Mouse (Mus musculus): ENCODE data around the gene Ctnnbl1. TPM values are rescaled to one million over a fixed set of nuclear protein-coding genes. Genes with fewer than 3 reads are reported as not detected.

Ctnnbl1 gene
- polyA plus RNA-seq, 1 experiment: 29.1 TPM

DNA sequence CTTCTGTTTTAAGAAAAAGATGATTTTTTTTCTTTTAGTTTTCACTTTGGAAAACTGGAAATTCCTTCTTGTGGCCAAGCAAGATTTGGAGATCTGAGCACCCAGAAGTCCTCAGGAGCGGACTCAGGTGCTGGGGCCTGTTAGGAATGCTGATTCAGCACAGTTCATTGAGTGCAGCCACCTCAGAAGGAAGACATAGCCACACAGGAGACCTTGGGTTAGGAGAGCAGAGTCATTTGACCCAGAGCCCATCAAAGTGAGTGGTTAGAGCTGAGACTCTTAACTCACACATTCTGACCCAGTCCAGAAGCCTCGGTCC, 77.7 kb downstream of the Ctnnbl1 start:
- DNase-seq (ENCODE audit: extremely low spot score in 1 of 2, low spot score in 1 of 2): no peak

DNA sequence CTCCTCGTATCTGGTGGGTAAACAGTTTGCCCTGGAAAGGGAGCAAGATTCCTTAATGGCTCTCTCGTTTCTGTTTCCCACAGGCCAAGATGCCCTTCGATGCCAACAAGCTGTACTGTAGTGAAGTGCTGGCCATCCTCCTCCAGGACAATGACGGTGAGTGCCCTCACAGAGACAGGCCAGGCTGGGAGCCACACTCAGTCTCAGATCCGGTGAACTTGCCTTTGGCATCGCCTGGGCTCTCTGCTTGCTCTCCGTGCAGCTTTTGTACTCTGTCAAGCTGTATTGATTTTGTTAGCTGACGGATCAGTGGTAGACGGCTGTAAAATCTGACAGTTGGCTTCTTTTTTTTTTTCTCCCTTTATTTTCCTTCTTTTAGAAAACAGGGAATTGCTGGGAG, 80.5 kb downstream of the Ctnnbl1 start:
- no peak for DNase-seq (ENCODE audit: extremely low spot score in 1 of 2, low spot score in 1 of 2)

DNA sequence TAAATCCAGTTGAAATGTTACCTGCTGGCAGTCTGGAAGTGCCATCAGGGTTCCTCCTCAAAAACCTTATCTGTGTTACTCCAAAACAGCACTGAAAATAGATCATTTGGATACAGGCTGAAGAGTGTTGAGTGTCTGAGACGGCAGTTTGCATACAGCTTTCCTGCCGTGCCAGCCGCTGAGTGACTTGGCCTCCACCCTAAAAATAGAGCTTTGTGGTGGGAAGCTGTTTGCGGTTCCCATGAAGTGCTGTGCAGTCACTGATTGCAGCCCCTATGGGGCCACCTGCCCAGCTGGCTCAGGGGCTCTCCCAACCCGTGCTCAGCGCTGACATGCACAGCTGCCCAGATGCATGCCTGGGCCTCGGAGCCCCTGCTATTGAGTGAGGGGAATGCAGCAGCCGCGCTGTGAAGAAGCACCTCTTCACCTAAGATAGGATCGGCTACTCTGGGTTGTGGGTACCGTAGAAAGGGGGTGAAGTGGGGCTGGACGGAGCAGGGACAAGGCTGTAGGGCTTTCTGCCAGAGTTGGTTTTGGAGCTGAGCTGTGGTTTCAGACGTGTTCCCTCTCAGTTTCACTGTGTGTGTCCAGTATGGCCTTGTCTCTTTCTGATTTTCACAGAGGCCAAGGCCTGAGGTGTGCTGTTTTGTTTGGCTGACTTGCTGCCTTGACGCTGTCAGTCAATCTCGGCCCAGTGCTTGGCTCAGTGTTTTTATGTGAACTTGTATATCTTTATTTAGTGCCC, 81.5 kb downstream of the Ctnnbl1 start:
- DNase-seq (ENCODE audit: extremely low spot score in 1 of 2, low spot score in 1 of 2): peak in 1 of 2 experiments; percentile 53

DNA sequence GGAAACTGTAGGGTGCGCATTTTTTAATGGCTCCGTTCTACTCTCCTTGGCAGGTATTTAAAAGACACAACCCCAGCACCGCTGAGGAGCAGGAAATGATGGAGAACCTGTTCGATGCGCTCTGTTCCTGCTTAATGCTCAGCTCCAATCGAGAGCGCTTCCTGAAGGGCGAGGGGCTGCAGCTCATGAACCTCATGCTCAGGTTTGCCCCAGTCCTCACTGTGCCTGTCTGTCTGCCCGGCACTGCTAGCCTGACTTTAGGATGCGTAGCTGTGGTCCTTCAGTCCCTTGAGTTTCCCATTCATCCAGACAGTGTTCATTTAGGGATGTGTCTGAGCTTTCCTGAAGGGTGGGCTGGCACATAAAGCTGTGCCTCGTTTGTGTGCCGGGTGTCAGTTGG, 82.2 kb downstream of the Ctnnbl1 start:
- no peak for DNase-seq (ENCODE audit: extremely low spot score in 1 of 2, low spot score in 1 of 2)

DNA sequence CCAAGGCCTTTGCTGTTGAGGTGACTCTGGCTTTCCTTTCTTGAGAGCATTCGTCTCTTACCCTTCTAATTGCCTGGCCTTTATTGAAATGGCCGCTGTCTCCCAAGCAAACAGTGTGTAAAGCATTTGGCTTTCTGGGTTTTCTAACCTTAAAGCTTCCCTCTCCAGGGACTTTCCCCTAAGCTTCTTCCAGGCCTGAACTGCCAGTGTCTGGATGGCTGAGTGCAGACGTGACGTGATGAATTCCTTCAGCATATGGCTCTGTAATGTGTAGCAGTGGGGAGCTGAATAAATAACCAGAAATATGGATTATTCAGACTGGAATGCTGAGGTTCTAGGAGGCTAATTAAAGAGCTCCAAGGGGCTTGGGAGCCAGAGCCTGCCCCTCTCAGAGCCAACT, 84.1 kb downstream of the Ctnnbl1 start:
- no peak for DNase-seq (ENCODE audit: extremely low spot score in 1 of 2, low spot score in 1 of 2)

DNA sequence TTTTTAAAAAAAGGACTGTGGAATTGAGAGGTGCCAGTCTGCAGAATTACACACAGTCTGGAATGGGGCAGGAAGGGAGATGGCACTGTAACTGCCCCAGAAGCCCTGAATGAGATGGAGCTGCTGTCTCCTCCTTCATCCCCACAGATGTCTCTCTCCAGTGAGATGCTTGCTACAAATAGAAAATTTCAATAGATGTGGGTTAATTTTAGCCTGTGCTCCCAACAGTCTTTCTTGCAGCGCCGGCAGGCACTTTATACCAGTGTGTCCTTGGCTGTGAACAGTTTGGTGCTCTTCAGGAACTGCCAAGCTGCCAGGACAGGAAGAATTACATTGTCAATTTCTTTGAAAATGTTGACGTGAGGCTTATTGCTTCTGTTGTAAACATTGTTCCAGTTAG, 86.3 kb downstream of the Ctnnbl1 start:
- no peak for DNase-seq (ENCODE audit: extremely low spot score in 1 of 2, low spot score in 1 of 2)

DNA sequence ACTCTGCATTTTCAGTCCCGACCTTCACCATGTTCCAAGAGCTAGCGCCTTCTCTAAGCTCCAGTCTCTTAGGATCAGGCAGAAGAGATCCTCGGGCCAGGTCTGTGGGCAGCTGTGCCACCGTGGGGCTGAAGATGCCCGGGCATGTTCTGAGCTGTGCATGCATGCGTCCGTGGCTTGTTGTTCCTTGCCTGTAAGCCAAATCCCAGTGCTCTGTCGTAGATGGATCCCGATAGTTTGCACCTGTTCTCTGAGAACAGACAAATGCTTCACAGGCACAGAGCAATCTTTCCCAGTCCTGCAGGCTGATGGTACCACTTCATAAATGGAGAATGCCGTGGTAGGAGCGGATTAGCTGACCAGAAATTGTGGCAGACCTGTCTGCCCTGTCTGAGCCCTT, 87.0 kb downstream of the Ctnnbl1 start:
- DNase-seq (ENCODE audit: extremely low spot score in 1 of 2, low spot score in 1 of 2): no peak

DNA sequence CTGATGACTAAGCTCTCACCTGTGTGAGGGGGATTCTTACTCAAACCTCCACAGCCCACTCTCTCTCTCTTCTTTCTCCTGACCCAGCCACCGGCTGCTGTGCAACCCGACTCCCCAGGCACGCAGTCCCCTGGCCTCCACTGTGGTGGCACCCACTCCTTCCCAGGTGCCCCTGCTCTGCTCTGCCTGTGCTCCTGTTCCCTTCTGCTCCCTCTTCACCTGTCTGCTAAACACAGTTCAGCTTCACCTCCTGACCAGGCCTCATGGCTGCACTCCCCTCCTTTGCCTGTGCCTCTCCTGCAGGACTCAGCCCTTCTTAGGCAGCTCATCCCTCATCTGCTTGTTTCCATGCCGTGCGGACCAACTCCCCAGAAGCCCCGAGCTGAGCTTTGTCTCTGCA, 92.9 kb downstream of the Ctnnbl1 start:
- no peak for DNase-seq (ENCODE audit: extremely low spot score in 1 of 2, low spot score in 1 of 2)

DNA sequence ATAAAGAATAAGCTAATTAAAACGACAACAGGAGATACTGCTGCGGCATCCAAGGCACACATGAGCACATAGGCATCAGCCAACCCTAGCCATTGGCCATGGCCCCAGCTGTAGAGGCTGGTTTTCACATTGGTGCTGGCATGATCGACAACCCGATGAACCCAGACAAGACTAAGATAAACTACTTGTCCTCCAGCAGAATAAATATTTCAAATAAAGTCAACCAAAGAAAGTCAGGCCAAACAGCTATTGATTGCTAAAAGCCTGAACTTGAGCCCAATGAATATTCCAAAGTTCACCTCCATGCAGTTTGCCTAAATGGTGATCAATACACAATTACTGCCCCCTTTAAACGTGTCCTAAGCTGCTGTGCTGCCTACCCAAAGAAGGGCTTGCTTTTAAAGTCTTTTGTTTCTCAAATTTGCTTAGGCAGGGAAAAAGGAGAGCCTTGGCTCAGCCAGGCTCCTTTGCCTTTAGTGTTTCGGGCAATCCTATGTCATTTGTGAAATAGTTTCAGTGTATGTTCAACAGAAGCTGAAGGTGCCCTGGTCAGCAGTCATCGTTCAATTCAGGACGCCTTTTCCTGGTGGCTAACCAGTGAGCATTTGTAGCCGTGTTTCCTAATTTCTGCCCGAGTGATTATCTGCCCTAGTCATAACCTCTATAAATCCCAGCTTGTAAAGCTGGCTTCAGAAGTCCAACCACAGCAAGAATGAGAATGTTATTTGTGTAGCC, 93.6 kb downstream of the Ctnnbl1 start:
- no peak for DNase-seq (ENCODE audit: extremely low spot score in 1 of 2, low spot score in 1 of 2)

DNA sequence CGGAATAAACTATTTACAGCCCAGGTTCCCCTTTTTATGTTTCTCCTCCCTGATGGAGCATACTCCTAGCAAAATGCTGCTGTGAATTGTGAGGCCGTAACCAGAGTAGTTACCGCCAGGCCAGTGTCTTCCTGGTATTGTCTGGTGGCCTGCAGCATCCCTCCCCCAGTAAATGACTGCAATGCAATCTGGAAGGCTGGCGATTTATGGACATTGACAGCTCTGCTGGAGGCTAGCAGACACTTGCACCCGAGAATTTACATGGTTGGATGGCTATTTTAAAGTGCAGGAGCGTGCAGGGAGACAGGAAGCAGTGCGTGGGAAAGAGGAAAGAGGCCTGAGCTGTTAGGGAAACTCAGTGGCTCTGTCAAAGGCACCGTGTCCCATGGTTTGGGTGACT, 99.8 kb downstream of the Ctnnbl1 start:
- no peak for DNase-seq (ENCODE audit: extremely low spot score in 1 of 2, low spot score in 1 of 2)

DNA sequence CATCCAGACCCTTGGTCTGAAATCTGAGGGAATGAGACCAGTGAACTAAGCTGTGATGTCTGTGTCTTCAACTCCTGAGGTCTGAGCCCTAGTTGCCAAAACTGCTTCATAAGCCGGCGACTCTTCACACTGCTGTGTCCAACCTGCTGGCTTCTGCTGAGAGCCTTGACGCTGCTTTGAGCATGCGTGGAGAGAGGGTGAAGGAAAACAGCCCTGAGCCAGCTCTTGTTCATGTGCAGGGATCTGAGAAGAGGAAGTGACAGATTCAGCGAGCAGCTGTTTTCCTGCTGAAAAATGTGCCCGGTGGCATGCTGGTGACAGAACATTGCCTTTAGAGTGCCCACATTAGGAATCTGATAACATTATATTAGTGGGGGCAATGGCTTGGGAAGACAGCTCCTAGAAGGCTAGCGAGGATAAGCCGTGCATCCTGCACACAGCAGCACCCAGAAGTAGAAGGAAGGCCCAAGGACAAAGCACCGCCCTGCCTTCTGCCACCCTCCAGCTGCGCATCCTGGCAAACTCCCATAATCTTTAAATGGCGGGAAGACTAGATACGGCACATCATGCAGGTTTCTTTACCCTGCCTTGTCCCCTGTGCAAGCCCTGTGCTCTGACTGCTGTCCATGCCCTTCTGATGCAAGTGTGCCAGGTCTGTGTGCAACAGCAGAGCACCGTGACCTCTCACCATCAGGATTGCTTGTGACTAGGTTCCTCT, 101.2 kb downstream of the Ctnnbl1 start:
- DNase-seq (ENCODE audit: extremely low spot score in 1 of 2, low spot score in 1 of 2): peak in 1 of 2 experiments; percentile 38

DNA sequence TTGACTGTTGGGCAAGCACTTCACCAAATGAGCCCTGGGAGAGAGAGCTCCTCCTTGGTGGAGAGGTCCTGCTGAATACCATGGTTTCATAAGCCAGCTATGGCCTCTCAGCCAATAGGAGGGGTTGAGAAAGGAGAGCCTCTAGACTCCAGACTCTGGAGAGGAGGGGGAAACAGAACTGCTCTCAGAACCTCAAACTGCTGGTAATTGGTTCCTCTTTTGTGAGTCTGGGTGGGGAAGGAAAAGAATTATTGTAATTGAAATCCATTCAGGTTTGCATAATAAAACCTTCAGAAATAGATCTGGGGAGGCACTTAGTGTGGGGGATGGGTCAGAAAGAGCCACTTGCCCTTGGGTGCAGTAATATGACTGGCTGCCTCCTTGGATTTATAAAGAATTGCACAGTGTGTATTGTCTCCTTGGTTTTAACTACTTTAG, 103.5 kb downstream of the Ctnnbl1 start:
- no peak for DNase-seq (ENCODE audit: extremely low spot score in 1 of 2, low spot score in 1 of 2)

DNA sequence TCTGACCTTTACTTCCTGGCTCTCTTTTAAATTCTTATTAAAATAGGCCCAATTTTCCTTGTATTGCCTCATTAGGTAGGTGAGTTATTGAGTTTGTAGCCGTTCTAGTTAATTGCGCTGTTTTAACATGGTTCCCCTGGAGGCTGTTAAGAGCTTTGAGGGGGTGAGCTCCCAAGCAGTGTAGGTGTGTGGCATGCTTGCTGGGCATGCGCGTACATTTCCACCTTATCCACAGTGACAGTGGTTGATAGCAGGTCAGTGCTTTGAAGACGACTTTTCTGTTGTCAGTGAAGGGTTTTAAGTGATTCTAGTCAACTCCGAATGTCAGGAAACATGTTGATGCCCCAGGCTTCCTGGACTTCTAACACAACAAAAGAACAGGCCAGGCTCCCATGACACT, 103.9 kb downstream of the Ctnnbl1 start:
- DNase-seq (ENCODE audit: extremely low spot score in 1 of 2, low spot score in 1 of 2): peak in 1 of 2 experiments; percentile 23

DNA sequence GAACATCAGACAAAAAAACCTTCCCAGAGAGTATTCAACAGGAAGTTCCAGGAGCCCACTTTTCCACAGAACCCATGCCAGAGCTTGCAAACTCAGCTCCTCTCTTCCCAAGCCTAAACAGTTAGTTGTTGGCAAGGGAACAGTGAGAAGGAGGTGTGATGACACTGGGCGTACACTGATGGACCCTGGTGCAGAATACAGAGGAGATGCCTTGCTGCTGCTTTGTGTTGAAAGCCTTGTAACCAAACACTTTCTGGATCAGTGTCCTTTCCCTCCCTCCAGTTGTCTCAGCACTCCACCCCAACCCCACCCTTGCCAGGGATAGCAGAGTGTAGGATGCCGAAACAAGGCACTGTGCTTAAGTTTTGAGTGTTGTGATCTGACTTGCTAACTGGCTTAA, 107.5 kb downstream of the Ctnnbl1 start:
- DNase-seq (ENCODE audit: extremely low spot score in 1 of 2, low spot score in 1 of 2): peak in 1 of 2 experiments; percentile 39

DNA sequence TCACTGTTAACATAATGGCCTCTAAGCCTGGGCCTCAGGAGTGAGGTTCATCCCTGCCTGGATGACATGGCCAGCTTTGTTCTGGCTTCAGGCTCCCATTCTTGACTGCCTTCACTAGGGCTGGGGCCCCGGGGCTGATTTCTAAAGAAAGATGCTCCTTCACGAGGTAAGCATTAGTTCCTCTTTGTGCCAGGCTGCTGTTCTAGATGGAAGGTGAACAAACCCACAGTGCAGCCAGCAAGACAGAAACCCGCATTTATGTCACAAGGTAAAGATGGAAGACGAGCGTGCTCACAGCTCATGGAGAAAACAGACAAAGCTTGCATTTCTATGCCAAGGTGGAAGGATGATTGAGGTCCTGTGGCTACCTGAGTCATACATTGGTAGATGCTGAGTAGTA, 108.6 kb downstream of the Ctnnbl1 start:
- DNase-seq (ENCODE audit: extremely low spot score in 1 of 2, low spot score in 1 of 2): no peak

DNA sequence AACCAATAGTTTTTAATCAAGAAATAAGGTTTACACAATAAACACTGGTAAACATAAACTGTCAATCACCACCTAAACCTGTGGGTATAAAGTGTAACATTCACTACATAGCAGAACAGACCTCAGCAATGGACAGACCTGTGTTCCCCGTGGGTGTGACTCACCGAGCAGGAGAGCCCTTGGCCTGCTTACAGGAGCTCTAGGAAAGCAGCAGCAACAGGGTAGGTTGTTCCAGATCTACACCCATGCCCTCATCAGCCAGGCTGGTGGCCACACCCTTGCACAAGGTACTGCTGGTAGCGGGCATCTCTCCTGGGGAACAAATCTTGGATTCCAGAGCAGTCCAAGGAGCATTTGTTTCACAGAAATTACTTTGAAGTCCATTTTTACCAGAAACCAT, 115.9 kb downstream of the Ctnnbl1 start:
- DNase-seq (ENCODE audit: extremely low spot score in 1 of 2, low spot score in 1 of 2): no peak

DNA sequence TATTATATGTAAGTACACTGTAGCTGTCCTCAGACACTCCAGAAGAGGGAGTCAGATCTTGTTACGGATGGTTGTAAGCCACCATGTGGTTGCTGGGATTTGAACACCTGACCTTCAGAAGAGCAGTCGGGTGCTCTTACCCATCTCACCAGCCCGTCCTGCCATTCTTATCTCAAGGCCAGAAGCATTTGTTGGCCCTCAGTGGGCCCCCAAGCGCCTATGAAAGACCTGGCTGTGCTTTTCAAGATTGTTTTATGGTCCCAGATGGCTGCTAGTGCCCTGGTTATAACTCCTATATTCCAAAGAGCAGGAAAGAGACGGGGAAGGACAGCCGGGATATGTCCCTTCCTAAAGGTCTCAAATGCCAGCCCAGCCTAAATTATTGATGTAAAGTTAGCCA, 118.6 kb downstream of the Ctnnbl1 start:
- DNase-seq (ENCODE audit: extremely low spot score in 1 of 2, low spot score in 1 of 2): no peak

DNA sequence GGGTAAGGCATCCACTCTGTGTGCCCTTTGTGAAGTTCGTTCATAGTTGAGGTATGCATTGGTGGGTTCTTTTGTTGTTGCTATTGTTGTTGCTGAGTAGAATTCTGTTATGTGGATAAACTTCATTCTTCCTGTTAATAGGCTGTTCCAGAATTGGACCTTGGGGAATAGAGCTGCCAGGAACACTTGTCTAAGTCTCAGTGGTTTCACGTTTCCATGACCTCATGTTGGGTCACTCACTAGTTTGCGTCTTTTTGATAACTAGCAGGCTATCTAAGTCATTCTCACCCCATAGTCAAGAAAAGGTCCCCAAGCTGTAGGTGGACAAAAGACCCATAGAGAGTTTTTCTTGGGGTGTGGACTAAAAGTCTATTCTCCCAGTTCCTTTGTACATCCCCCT, 120.3 kb downstream of the Ctnnbl1 start:
- DNase-seq (ENCODE audit: extremely low spot score in 1 of 2, low spot score in 1 of 2): no peak

DNA sequence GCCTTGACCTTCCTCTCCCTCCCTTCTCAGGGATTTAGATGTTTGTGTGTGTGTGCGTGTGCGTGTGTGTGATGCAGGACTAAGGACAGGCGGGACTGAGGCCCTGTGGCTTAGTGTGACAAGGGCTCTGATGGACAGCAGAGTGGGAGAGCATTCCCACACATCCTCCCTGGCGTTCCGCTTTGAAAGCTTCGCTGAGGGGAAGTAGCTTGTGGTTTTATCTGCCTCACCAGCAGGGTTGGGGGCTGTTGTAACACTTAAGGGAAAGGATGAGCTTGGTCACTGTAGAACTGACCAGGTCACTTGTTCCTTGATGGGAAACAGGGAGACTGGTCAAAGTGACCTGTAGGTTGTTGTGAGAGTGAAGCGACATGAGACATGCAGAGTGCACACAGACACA, 121.1 kb downstream of the Ctnnbl1 start:
- DNase-seq (ENCODE audit: extremely low spot score in 1 of 2, low spot score in 1 of 2): no peak

DNA sequence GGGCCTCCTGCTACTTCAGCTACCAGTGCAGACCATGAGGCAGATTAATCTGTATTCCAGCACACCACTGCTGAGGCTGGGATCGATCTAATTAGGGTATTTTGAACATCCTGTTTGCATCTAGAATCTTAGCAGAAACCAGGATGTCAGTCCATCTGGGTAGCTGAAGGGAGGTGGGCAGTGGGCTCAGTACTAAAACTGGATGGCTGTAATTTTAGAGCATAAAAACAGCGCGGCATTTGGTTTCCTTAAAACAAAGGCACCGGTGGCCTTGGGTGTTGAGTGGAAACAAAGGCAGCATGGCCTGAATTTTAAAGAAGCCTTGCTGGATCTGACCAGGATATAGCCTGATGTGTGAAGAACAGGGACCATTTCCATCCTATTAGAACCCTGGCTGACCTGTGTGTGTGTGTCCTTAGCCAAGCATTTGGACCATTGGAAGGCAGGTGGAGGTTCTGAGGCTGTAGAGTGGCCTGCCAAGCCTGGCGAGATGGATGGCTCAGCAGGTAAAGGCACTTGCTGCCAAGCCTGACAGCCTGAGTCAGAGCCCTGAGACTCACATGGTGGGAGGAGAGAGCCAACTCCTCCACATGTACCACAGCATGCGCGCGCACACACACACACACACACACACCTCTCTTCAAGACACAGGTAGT, 122.0 kb downstream of the Ctnnbl1 start:
- DNase-seq (ENCODE audit: extremely low spot score in 1 of 2, low spot score in 1 of 2): peak in 1 of 2 experiments; percentile 28

DNA sequence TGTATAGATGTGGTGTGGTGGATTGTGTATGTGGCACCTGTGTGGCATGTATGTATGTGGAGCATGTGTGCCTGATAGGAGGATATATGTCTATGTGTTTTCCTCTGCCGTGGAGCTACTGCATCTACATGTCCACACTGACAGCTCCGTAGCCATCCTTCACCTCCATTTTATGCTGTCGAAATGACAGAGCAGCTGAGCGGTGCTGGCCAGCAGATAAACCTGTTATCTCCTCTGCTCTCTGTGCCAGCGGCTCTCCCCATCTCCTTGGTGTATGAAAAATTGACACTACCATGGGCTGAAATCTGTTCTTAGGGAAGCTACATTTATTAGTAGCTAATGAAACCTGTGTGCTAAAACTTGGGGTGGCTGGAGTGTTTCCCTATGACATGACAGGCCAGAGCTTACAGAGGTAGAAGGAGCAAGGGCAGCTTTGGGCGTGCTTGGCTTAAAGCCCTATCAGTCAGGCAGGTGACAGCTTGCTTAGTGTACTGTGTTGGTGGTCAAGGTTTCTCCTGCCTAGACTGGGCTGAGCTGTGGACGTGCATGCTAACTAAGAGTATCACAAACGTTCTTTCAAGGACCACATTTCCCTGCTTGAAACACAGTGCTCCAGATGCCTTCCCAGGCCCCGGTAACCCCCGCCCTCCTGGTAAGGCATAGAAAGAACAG, 124.2 kb downstream of the Ctnnbl1 start:
- DNase-seq (ENCODE audit: extremely low spot score in 1 of 2, low spot score in 1 of 2): no peak

Data from frontal cortex, adult 2 months (tissue).